Mouse (Mus musculus): ENCODE measurements around the gene Srpx.

Gene Srpx

GRCm38 (mm10) chrX:10117065-10117719 is at the start of gene Srpx:
Srpx (minus strand) TSS chrX:10117709.
- no peak for DNase-seq (ENCODE audit: low spot score)

GRCm38 (mm10) chrX:10152390-10152789 is 34.9 kb upstream of the Srpx start:
- DNase-seq (ENCODE audit: low spot score) = no peak

GRCm38 (mm10) chrX:10115780-10116179 is 1.7 kb downstream of the Srpx start:
- DNase-seq (ENCODE audit: low spot score) = no peak

- DNase-seq (ENCODE audit: low spot score) = no peak
These were observed 6.8 kb downstream of the Srpx start for GRCm38 (mm10) chrX:10110736-10111135.

- DNase-seq (ENCODE audit: low spot score) = no peak
These were observed 9.0 kb downstream of the Srpx start for GRCm38 (mm10) chrX:10108558-10108957.

GRCm38 (mm10) chrX:10105475-10105874 is 12.0 kb downstream of the Srpx start:
- DNase-seq (ENCODE audit: low spot score) = no peak

- DNase-seq (ENCODE audit: low spot score) = no peak
These were observed 14.8 kb downstream of the Srpx start for GRCm38 (mm10) chrX:10102739-10103138.

- DNase-seq (ENCODE audit: low spot score) = no peak
These were observed 21.7 kb downstream of the Srpx start for GRCm38 (mm10) chrX:10095797-10096196.

GRCm38 (mm10) chrX:10080385-10080784 is 37.1 kb downstream of the Srpx start:
- DNase-seq (ENCODE audit: low spot score) = no peak

GRCm38 (mm10) chrX:10079981-10080380 is 37.5 kb downstream of the Srpx start:
- DNase-seq (ENCODE audit: low spot score) = no peak

- no peak for DNase-seq (ENCODE audit: low spot score)
These were observed 43.5 kb downstream of the Srpx start for GRCm38 (mm10) chrX:10073966-10074365.

GRCm38 (mm10) chrX:10071529-10071928 is 46.0 kb downstream of the Srpx start:
- DNase-seq (ENCODE audit: low spot score) = no peak

GRCm38 (mm10) chrX:10070689-10071088 is 46.8 kb downstream of the Srpx start:
- peak; percentile 41 for DNase-seq (ENCODE audit: low spot score)

GRCm38 (mm10) chrX:10069405-10069804 is 48.1 kb downstream of the Srpx start:
- no peak for DNase-seq (ENCODE audit: low spot score)

GRCm38 (mm10) chrX:10063781-10064180 is 53.7 kb downstream of the Srpx start:
- DNase-seq (ENCODE audit: low spot score) = no peak

GRCm38 (mm10) chrX:10063361-10063760 is 54.1 kb downstream of the Srpx start:
- DNase-seq (ENCODE audit: low spot score) = no peak

- no peak for DNase-seq (ENCODE audit: low spot score)
These were observed 55.3 kb downstream of the Srpx start for GRCm38 (mm10) chrX:10062201-10062600.

GRCm38 (mm10) chrX:10034666-10035065 is 82.8 kb downstream of the Srpx start:
- no peak for DNase-seq (ENCODE audit: low spot score)

- no peak for DNase-seq (ENCODE audit: low spot score)
These were observed 107.3 kb downstream of the Srpx start for GRCm38 (mm10) chrX:10010202-10010601.

- DNase-seq (ENCODE audit: low spot score) = no peak
These were observed 109.7 kb downstream of the Srpx start for GRCm38 (mm10) chrX:10007675-10008270.

- DNase-seq (ENCODE audit: low spot score) = no peak
These were observed 111.6 kb downstream of the Srpx start for GRCm38 (mm10) chrX:10005946-10006345.

GRCm38 (mm10) chrX:10000718-10001117 is 116.8 kb downstream of the Srpx start:
- no peak for DNase-seq (ENCODE audit: low spot score)
